Mouse (Mus musculus) myocyte (in vitro differentiated cells): ENCODE measurements around the gene Robo1. TPM values are rescaled to one million over a fixed set of nuclear protein-coding genes. Genes with fewer than 3 reads are reported as not detected.

ENCODE experiments used
- H3K27me3 ChIP-seq: one replicate; pipeline ENCODE4 v1.6.1; 2011; ENCODE audit not compliant: control insufficient read depth, insufficient read depth, insufficient read length
- H3K36me3 ChIP-seq: one replicate; pipeline ENCODE4 v1.6.1; 2011; ENCODE audit not compliant: control insufficient read depth, insufficient read depth
- H3K4me2 ChIP-seq: one replicate; pipeline ENCODE4 v1.6.1; 2011; ENCODE audit warnings: low read depth, control low read depth
- H3K4me3 ChIP-seq: one replicate; pipeline ENCODE4 v1.5.1; 2011; ENCODE audit warnings: mild to moderate bottlenecking, control low read depth, moderate library complexity
- H3K79me2 ChIP-seq: one replicate; pipeline ENCODE4 v1.6.1; 2011; ENCODE audit not compliant: control insufficient read depth, insufficient read depth
- H3ac ChIP-seq: one replicate; pipeline ENCODE4 v1.6.1; 2011; ENCODE audit not compliant: control insufficient read depth, insufficient read length
- CEBPB ChIP-seq: IDR thresholded peaks from 2 replicates; pipeline ENCODE4 v1.6.1; 2011; ENCODE audit warnings: mild to moderate bottlenecking, moderate library complexity; ENCODE audit not compliant: poor library complexity, insufficient read depth, severe bottlenecking
- E2F4 ChIP-seq: IDR thresholded peaks from one replicate; pipeline ENCODE4 v1.6.1; 2011; ENCODE audit warnings: mild to moderate bottlenecking, control low read depth, moderate library complexity; ENCODE audit not compliant: insufficient read depth
- MAX ChIP-seq: IDR thresholded peaks from one replicate; pipeline ENCODE4 v1.6.1; 2011; ENCODE audit warnings: low read depth, mild to moderate bottlenecking, control low read depth
- MYOD1 ChIP-seq, 3 experiments: IDR thresholded peaks; one replicate each; pipeline ENCODE4 v1.6.1; 2011; ENCODE audit warnings: control low read depth in 2 of 3, low read depth in 2 of 3, mild to moderate bottlenecking in 2 of 3, moderate library complexity in 1 of 3; ENCODE audit not compliant: insufficient read length in 2 of 3, control insufficient read depth in 1 of 3
- MYOG ChIP-seq, 3 experiments: IDR thresholded peaks; one replicate each; pipeline ENCODE4 v1.6.1; 2011; ENCODE audit warnings: control low read depth in 2 of 3, low read depth in 2 of 3, mild to moderate bottlenecking in 2 of 3; ENCODE audit not compliant: insufficient read length in 2 of 3, control insufficient read depth in 1 of 3, insufficient read depth in 1 of 3
- POLR2A ChIP-seq: IDR thresholded peaks from one replicate; pipeline ENCODE4 v1.6.1; 2011; ENCODE audit warnings: low read depth, mild to moderate bottlenecking, control low read depth, moderate library complexity; ENCODE audit not compliant: insufficient read length
- POLR2AphosphoS2 ChIP-seq: IDR thresholded peaks from one replicate; pipeline ENCODE4 v1.6.1; 2011; ENCODE audit warnings: low read depth, control low read depth; ENCODE audit not compliant: insufficient read length
- REST ChIP-seq: IDR thresholded peaks from one replicate; pipeline ENCODE4 v1.6.1; 2011; ENCODE audit warnings: mild to moderate bottlenecking, control low read depth, moderate library complexity; ENCODE audit not compliant: insufficient read depth, insufficient read length
- SRF ChIP-seq: IDR thresholded peaks from one replicate; pipeline ENCODE4 v1.6.1; 2011; ENCODE audit warnings: low read depth; ENCODE audit not compliant: control insufficient read depth, insufficient read length
- TCF12 ChIP-seq: IDR thresholded peaks from one replicate; pipeline ENCODE4 v1.6.1; 2011; ENCODE audit warnings: mild to moderate bottlenecking, control low read depth; ENCODE audit not compliant: poor library complexity, insufficient read depth, severe bottlenecking
- TCF3 ChIP-seq: IDR thresholded peaks from one replicate; pipeline ENCODE4 v1.6.1; 2011; ENCODE audit warnings: low read depth, control low read depth; ENCODE audit not compliant: insufficient read length
- USF1 ChIP-seq: IDR thresholded peaks from one replicate; pipeline ENCODE4 v1.6.1; 2011; ENCODE audit warnings: low read depth, mild to moderate bottlenecking, control low read depth, moderate library complexity
- polyA plus RNA-seq: library from polyadenylated mRNA; unstranded; fragments of >200 nt; fragmentation: generic; extraction: Trizol; gene quantifications from one replicate; pipeline ENCODE4 v1.2.1, GENCODE M21; 2012; ENCODE audit warnings: missing spikeins

Robo1 gene
- polyA plus RNA-seq, 1 experiment: 3.5 TPM

DNA sequence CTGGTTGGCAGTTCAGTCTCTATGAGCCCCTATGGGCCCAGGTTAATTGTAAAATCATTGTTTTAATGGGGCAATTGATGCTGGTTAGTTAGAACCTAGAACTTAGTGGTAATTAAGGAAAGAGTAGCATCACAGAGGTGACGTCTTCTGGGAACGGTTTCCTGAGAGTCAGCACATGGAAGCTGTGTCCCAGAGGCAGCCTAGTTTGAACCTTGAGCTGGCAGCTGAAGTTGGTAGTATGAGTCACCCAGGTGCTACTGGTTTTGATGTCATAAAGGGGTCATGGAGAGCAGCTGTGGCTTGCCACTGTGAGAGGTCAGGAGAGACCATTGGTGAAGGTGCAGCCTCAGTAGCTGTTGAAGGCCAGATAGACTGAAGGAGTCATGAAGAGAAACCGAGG is 763.9 kb downstream of the Robo1 start:
- H3K27me3 ChIP-seq: no peaks in the 10 kb centered on the region
- TF ChIP-seq TCF3 (no peak), USF1 (no peak), POLR2A (no peak), CEBPB (no peak), SRF (no peak), TCF12 (no peak)
- H3K4me2 ChIP-seq: no peak overlapping the region
- no peaks in the 10 kb centered on the region for H3K79me2 ChIP-seq
- no peak overlapping the region for H3K4me3 ChIP-seq
- no peak overlapping the region for H3ac ChIP-seq
- H3K36me3 ChIP-seq: no peaks in the 10 kb centered on the region

DNA sequence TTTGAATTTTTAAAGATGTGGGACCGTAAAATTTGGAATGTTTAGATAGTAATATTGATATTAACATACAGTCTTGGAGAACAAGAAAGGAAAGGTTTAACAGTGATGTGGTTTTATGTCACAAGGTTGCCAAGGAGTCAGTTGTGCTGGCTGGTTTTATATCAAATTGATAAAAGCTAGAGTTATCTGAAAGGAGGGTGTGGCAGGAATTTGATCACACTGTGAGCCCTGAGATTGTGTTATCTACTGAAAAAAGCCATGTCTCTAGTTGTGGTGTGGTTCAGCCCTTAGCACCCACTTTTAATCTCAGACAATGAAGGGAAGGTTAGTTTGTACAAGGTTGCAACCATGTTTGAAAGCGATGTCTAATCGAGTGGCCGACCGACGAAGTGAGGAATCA is 764.8 kb downstream of the Robo1 start:
- TF ChIP-seq CEBPB (no peak), SRF (no peak), TCF12 (no peak), MYOG (IDR thresholded peaks at IDR 0.05; ENCODE audit: control insufficient read depth in 1 of 3, insufficient read depth in 1 of 3, insufficient read length in 2 of 3, low read depth in 2 of 3) (no peak), TCF3 (no peak), REST (no peak), MAX (no peak), USF1 (no peak), MYOD1 (IDR thresholded peaks at IDR 0.05; ENCODE audit: control insufficient read depth in 1 of 3, insufficient read length in 2 of 3, low read depth in 2 of 3) (no peak), E2F4 (no peak), POLR2A (no peak), POLR2AphosphoS2 (no peak)
- Histone ChIP-seq H3K4me3 (no peak overlapping the region), H3ac (no peak overlapping the region), H3K27me3 (no peaks in the 10 kb centered on the region), H3K4me2 (no peak overlapping the region), H3K79me2 (no peaks in the 10 kb centered on the region), H3K36me3 (no peaks in the 10 kb centered on the region)

DNA sequence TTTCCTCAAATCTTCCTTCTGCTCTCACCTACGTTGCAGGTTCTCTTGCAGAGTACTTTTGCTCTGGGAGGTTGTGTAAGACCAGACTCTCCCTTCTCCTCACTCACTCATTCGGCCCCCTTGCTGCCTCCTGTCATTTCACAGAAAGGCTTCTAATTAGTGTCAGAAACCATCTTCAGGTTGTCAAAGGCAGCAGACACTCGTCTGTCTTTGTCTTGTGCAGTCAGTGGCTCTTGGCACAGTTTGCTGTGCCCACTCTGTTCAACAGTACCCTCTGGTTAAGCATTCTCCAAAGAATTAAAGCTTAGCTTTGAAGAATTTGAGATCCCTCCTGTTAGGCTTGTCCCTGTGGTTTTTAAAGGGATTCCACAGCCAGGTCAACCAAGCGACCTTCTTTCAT is 774.3 kb downstream of the Robo1 start:
- Histone ChIP-seq H3K4me2 (no peak overlapping the region), H3K36me3 (no peaks in the 10 kb centered on the region)

GRCm38 (mm10) chr16:73083077-73083476 is 775.0 kb downstream of the Robo1 start:
- no peaks in the 10 kb centered on the region for H3K27me3 ChIP-seq
- H3K79me2 ChIP-seq: no peaks in the 10 kb centered on the region
- H3K36me3 ChIP-seq: no peaks in the 10 kb centered on the region
- TF ChIP-seq E2F4 (no peak), POLR2A (no peak), REST (no peak), MYOG (IDR thresholded peaks at IDR 0.05; ENCODE audit: control insufficient read depth in 1 of 3, insufficient read depth in 1 of 3, insufficient read length in 2 of 3, low read depth in 2 of 3) (no peak), USF1 (no peak), MAX (no peak), SRF (no peak), TCF12 (no peak), TCF3 (no peak), MYOD1 (IDR thresholded peaks at IDR 0.05; ENCODE audit: control insufficient read depth in 1 of 3, insufficient read length in 2 of 3, low read depth in 2 of 3) (no peak), CEBPB (no peak), POLR2AphosphoS2 (no peak)
- H3K4me2 ChIP-seq: no peak overlapping the region
- H3ac ChIP-seq: no peak overlapping the region
- H3K4me3 ChIP-seq: no peak overlapping the region

More for the DNA sequence above, 774.3 kb downstream of the Robo1 start:
- TF ChIP-seq E2F4 (no peak), TCF12 (no peak), MYOD1 (IDR thresholded peaks at IDR 0.05; ENCODE audit: control insufficient read depth in 1 of 3, insufficient read length in 2 of 3, low read depth in 2 of 3) (no peak)
- Histone ChIP-seq H3K4me3 (no peak overlapping the region), H3K79me2 (no peaks in the 10 kb centered on the region), H3ac (no peak overlapping the region), H3K27me3 (no peaks in the 10 kb centered on the region)
